Mouse (Mus musculus) thymus, adult 18-20 months (tissue): ENCODE data around the gene Fads6.
A peak's percentile ranks its signal among the peaks of the same experiment; 100 is the strongest.

Source experiments
- DNase-seq, 2 experiments: peaks; one replicate each; pipeline ENCODE4 v3.0.0; 2022; ENCODE audit warnings: mixed read lengths in 2 of 2

Fads6 gene

GRCm38 (mm10) chr11:115297214-115297826 is at the start of gene Fads6:
Gene Fads6 (minus strand): TSS chr11:115297663.
- DNase-seq, result peak; percentile 55 to 62

GRCm38 (mm10) chr11:115345515-115345914 is 48.1 kb upstream of the Fads6 start:
- DNase-seq, result no peak

GRCm38 (mm10) chr11:115344967-115345366 is 47.5 kb upstream of the Fads6 start:
- no peak for DNase-seq

GRCm38 (mm10) chr11:115341866-115342265 is 44.4 kb upstream of the Fads6 start:
- no peak for DNase-seq

GRCm38 (mm10) chr11:115341246-115341645 is 43.8 kb upstream of the Fads6 start:
- no peak for DNase-seq

GRCm38 (mm10) chr11:115337826-115338225 is 40.4 kb upstream of the Fads6 start:
- no peak for DNase-seq

- DNase-seq, result no peak
These were observed 39.9 kb upstream of the Fads6 start for GRCm38 (mm10) chr11:115337350-115337749.

- no peak for DNase-seq
These were observed 38.7 kb upstream of the Fads6 start for GRCm38 (mm10) chr11:115336115-115336514.

- no peak for DNase-seq
These were observed 37.8 kb upstream of the Fads6 start for GRCm38 (mm10) chr11:115335223-115335622.

- DNase-seq, result no peak
These were observed 37.1 kb upstream of the Fads6 start, which contains the start of gene Otop3 for GRCm38 (mm10) chr11:115334531-115334930. Gene Otop3 (plus strand): TSS chr11:115334731.

GRCm38 (mm10) chr11:115329339-115329738 is 31.9 kb upstream of the Fads6 start:
- DNase-seq, result no peak

- DNase-seq, result no peak
These were observed 29.3 kb upstream of the Fads6 start for GRCm38 (mm10) chr11:115326730-115327129.

GRCm38 (mm10) chr11:115323354-115323753 is 25.9 kb upstream of the Fads6 start:
- no peak for DNase-seq

- DNase-seq, result no peak
These were observed 24.6 kb upstream of the Fads6 start, which contains the start of gene Ush1g for GRCm38 (mm10) chr11:115321906-115322693. Gene Ush1g (minus strand): TSS chr11:115322041.

GRCm38 (mm10) chr11:115319704-115320383 is 22.4 kb upstream of the Fads6 start:
- DNase-seq, result no peak

- no peak for DNase-seq
These were observed 21.0 kb upstream of the Fads6 start for GRCm38 (mm10) chr11:115318245-115319027.

- DNase-seq, result no peak
These were observed 19.7 kb upstream of the Fads6 start for GRCm38 (mm10) chr11:115317204-115317603.

- no peak for DNase-seq
These were observed 16.8 kb upstream of the Fads6 start for GRCm38 (mm10) chr11:115314249-115314648.

GRCm38 (mm10) chr11:115308781-115309180 is 11.3 kb upstream of the Fads6 start:
- DNase-seq, result no peak

GRCm38 (mm10) chr11:115306863-115307262 is 9.4 kb upstream of the Fads6 start, which contains the start of gene Otop2:
Gene Otop2 (plus strand): TSS chr11:115307163.
- no peak for DNase-seq

GRCm38 (mm10) chr11:115303167-115303566 is 5.7 kb upstream of the Fads6 start:
- no peak for DNase-seq

- DNase-seq, result no peak
These were observed 3.9 kb upstream of the Fads6 start for GRCm38 (mm10) chr11:115301351-115301750.

GRCm38 (mm10) chr11:115300745-115301144 is 3.3 kb upstream of the Fads6 start:
- no peak for DNase-seq
